Mouse (Mus musculus) monocyte, adult 2 months (primary cell): ENCODE data around the gene Mboat7.

Source experiments
- DNase-seq, 2 experiments: peaks; one replicate each; pipeline ENCODE4 v3.0.0; 2022; ENCODE audit warnings: low spot score in 2 of 2, low read depth in 1 of 2

Mboat7 gene

GRCm38 (mm10) chr7:3644348-3644671 is 49.0 kb downstream of the Mboat7 start:
- DNase-seq = no peak

GRCm38 (mm10) chr7:3643843-3644242 is 49.5 kb downstream of the Mboat7 start:
- no peak for DNase-seq

GRCm38 (mm10) chr7:3643412-3643811 is 49.9 kb downstream of the Mboat7 start:
- no peak for DNase-seq

- DNase-seq = no peak
Observed at GRCm38 (mm10) chr7:3630478-3630815, 62.9 kb downstream of the Mboat7 start.

- peak; percentile 87 to 90 for DNase-seq
Observed at GRCm38 (mm10) chr7:3629543-3630477, 63.5 kb downstream of the Mboat7 start, which contains the start of the genes Tfpt and Prpf31. Gene Tfpt (minus strand): TSS chr7:3629929. Gene Prpf31 (plus strand): TSS chr7:3629985.

- DNase-seq = no peak
Observed at GRCm38 (mm10) chr7:3629030-3629429, 64.3 kb downstream of the Mboat7 start.
